ENCODE assay signal across 24 mouse cellular contexts in genomic region chr13:89777764-89778163, GRCm38 (mm10). TPM values are rescaled to one million over a fixed set of nuclear protein-coding genes. Genes with fewer than 3 reads are reported as not detected.
DNase-seq lines count a peak whose midpoint lies in the region; ATAC-seq and TF ChIP-seq lines count a peak whose summit lies in the region.
"Had no signal": no experiment of that assay in that cellular context is flagged by ENCODE, and none has a peak within 500 bp of the region (broad histone marks: within the 10 kb centered on the region; RNA-seq: fewer than 3 reads in every experiment).

No protein-coding gene starts in this region.

- no peaks in the 10 kb centered on the region for H3K36me3 ChIP-seq in forebrain, embryonic 13.5 days (ENCODE audit: poor library complexity, severe bottlenecking)
- H3K36me3 ChIP-seq in forebrain, embryonic 16.5 days (ENCODE audit: control insufficient read depth, insufficient read depth): no peaks in the 10 kb centered on the region
- H3K36me3 ChIP-seq in hindbrain, embryonic 12.5 days: no peaks in the 10 kb centered on the region
- no peaks in the 10 kb centered on the region for H3K36me3 ChIP-seq in hindbrain, postnatal 0 days (ENCODE audit: insufficient read depth, low read length)
- no peaks in the 10 kb centered on the region for H3K36me3 ChIP-seq in midbrain, embryonic 13.5 days
- no peaks in the 10 kb centered on the region for H3K36me3 ChIP-seq in midbrain, embryonic 16.5 days (ENCODE audit: control insufficient read depth, insufficient read depth, low read length)
- no peaks in the 10 kb centered on the region for H3K36me3 ChIP-seq in midbrain, embryonic 15.5 days (replicated peaks)
- H3K36me3 ChIP-seq: embryonic facial prominence, embryonic 15.5 days; hindbrain, embryonic 15.5 days; intestine, embryonic 15.5 days had no signal

- H3K4me3 ChIP-seq in forebrain, embryonic 13.5 days: no peak overlapping the region
- no peak overlapping the region for H3K4me3 ChIP-seq in forebrain, embryonic 16.5 days (replicated peaks; ENCODE audit: low read length)
- no peak overlapping the region for H3K4me3 ChIP-seq in hindbrain, embryonic 12.5 days
- no peak overlapping the region for H3K4me3 ChIP-seq in hindbrain, postnatal 0 days (ENCODE audit: low read length)
- H3K4me3 ChIP-seq in midbrain, embryonic 13.5 days (replicated peaks): no peak overlapping the region
- H3K4me3 ChIP-seq in midbrain, embryonic 16.5 days (ENCODE audit: low read depth, low read length): no peak overlapping the region
- H3K4me3 ChIP-seq in midbrain, embryonic 15.5 days: no peak overlapping the region
- H3K4me3 ChIP-seq: embryonic facial prominence, embryonic 15.5 days; gastrocnemius, adult 2 months; hindbrain, embryonic 15.5 days; intestine, embryonic 15.5 days had no signal

- TF ChIP-seq CTCF in hindbrain, postnatal 0 days (IDR thresholded peaks at IDR 0.05; ENCODE audit: low read depth): no peak

- WGBS in forebrain, embryonic 13.5 days: 0% methylated on average over 1 of the region's 1 CpGs
- WGBS in forebrain, embryonic 16.5 days: 29% methylated on average over 1 of the region's 1 CpGs
- WGBS in hindbrain, embryonic 12.5 days: 47% methylated on average over 1 of the region's 1 CpGs
- 80% methylated on average over 1 of the region's 1 CpGs for WGBS in hindbrain, postnatal 0 days
- 22% methylated on average over 1 of the region's 1 CpGs for WGBS in midbrain, embryonic 13.5 days
- 0% methylated on average over 1 of the region's 1 CpGs for WGBS in midbrain, embryonic 16.5 days
- 0% methylated on average over 1 of the region's 1 CpGs for WGBS in midbrain, embryonic 15.5 days

- no peak overlapping the region for H3K9ac ChIP-seq in forebrain, embryonic 13.5 days
- H3K9ac ChIP-seq in forebrain, embryonic 16.5 days (replicated peaks; ENCODE audit: low read depth, low read length): no peak overlapping the region
- no peak overlapping the region for H3K9ac ChIP-seq in hindbrain, embryonic 12.5 days
- no peak overlapping the region for H3K9ac ChIP-seq in hindbrain, postnatal 0 days (replicated peaks; ENCODE audit: low read length)
- no peak overlapping the region for H3K9ac ChIP-seq in midbrain, embryonic 13.5 days (replicated peaks)
- no peak overlapping the region for H3K9ac ChIP-seq in midbrain, embryonic 16.5 days (ENCODE audit: low read depth, low read length)
- no peak overlapping the region for H3K9ac ChIP-seq in midbrain, embryonic 15.5 days
- H3K9ac ChIP-seq: embryonic facial prominence, embryonic 15.5 days; forebrain, postnatal 0 days; hindbrain, embryonic 15.5 days; intestine, embryonic 15.5 days had no signal

- ATAC-seq in forebrain, embryonic 13.5 days: 0 out of 2 replicates have a peak, but pooled peaks have one; percentile 57
- ATAC-seq in forebrain, embryonic 16.5 days: no peak
- 0 out of 2 replicates have a peak, but pooled peaks have one; percentile 11 for ATAC-seq in hindbrain, embryonic 12.5 days (ENCODE audit: low FRiP score)
- ATAC-seq in hindbrain, postnatal 0 days: no peak
- ATAC-seq in midbrain, embryonic 13.5 days: 0 out of 2 replicates have a peak, but pooled peaks have one; percentile 37
- ATAC-seq in midbrain, embryonic 16.5 days: no peak
- peak; percentile 56; the same call in 1 of the 2 replicates for ATAC-seq in midbrain, embryonic 15.5 days (replicated peaks)
- ATAC-seq: CD4-positive, CD25-positive, alpha-beta regulatory T cell, adult 4 months; forebrain, postnatal 0 days; intestine, embryonic 15.5 days had no signal

- H3K27me3 ChIP-seq in forebrain, embryonic 13.5 days: no peaks in the 10 kb centered on the region
- no peaks in the 10 kb centered on the region for H3K27me3 ChIP-seq in forebrain, embryonic 16.5 days (replicated peaks; ENCODE audit: control insufficient read depth, insufficient read depth, low read length)
- no peaks in the 10 kb centered on the region for H3K27me3 ChIP-seq in hindbrain, embryonic 12.5 days
- H3K27me3 ChIP-seq in hindbrain, postnatal 0 days (ENCODE audit: insufficient read depth, low read length): no peaks in the 10 kb centered on the region
- H3K27me3 ChIP-seq in midbrain, embryonic 13.5 days: no peaks in the 10 kb centered on the region
- no peaks in the 10 kb centered on the region for H3K27me3 ChIP-seq in midbrain, embryonic 16.5 days (ENCODE audit: control insufficient read depth, insufficient read depth, low read depth, low read length)
- no peaks in the 10 kb centered on the region for H3K27me3 ChIP-seq in midbrain, embryonic 15.5 days (replicated peaks)
- H3K27me3 ChIP-seq: embryonic facial prominence, embryonic 15.5 days; hindbrain, embryonic 15.5 days; intestine, embryonic 15.5 days had no signal

- no peak overlapping the region for H3K27ac ChIP-seq in forebrain, embryonic 13.5 days
- no peak overlapping the region for H3K27ac ChIP-seq in forebrain, embryonic 16.5 days (ENCODE audit: low read length)
- H3K27ac ChIP-seq in hindbrain, embryonic 12.5 days: no peak overlapping the region
- H3K27ac ChIP-seq in hindbrain, postnatal 0 days: no peak overlapping the region
- H3K27ac ChIP-seq in midbrain, embryonic 13.5 days: no peak overlapping the region
- H3K27ac ChIP-seq in midbrain, embryonic 16.5 days (ENCODE audit: low read length): no peak overlapping the region
- H3K27ac ChIP-seq in midbrain, embryonic 15.5 days: no peak overlapping the region
- H3K27ac ChIP-seq: embryonic facial prominence, embryonic 15.5 days; gastrocnemius, adult 2 months; hindbrain, embryonic 15.5 days; intestine, embryonic 15.5 days had no signal

- H3K4me1 ChIP-seq in forebrain, embryonic 13.5 days: peaks cover 10% of the 10 kb centered on the region; the same call in 1 of the 2 replicates
- no peaks in the 10 kb centered on the region for H3K4me1 ChIP-seq in forebrain, embryonic 16.5 days (replicated peaks; ENCODE audit: control insufficient read depth, insufficient read depth, low read length)
- no peaks in the 10 kb centered on the region for H3K4me1 ChIP-seq in hindbrain, embryonic 12.5 days
- H3K4me1 ChIP-seq in hindbrain, postnatal 0 days (ENCODE audit: insufficient read depth, low read length): no peaks in the 10 kb centered on the region
- H3K4me1 ChIP-seq in midbrain, embryonic 13.5 days (replicated peaks): peaks cover 15% of the 10 kb centered on the region
- H3K4me1 ChIP-seq in midbrain, embryonic 16.5 days (ENCODE audit: control insufficient read depth, insufficient read depth, low read length): no peaks in the 10 kb centered on the region
- H3K4me1 ChIP-seq in midbrain, embryonic 15.5 days: 0 out of 2 replicates have a peak, but pooled peaks cover 3% of the 10 kb centered on the region
- H3K4me1 ChIP-seq: embryonic facial prominence, embryonic 15.5 days; hindbrain, embryonic 15.5 days; intestine, embryonic 15.5 days had no signal

- DNase-seq in hindbrain, postnatal 0 days (ENCODE audit: low spot score): no peak
- DNase-seq in spleen, postnatal 10 days (ENCODE audit: low spot score in 2 of 2): no peak
- DNase-seq: adrenal gland, postnatal 14 days; cerebellum, adult 11-12 months; cerebellum, adult 8-10 months; cerebellum, postnatal 10 days; cerebellum, postnatal 36 days; embryo, embryonic 11 days; forebrain, postnatal 0 days; gastrocnemius, adult 2 months; gastrocnemius, postnatal 14 days; heart, adult 11 months had no signal

- no peaks in the 10 kb centered on the region for H3K9me3 ChIP-seq in forebrain, embryonic 13.5 days (replicated peaks)
- no peaks in the 10 kb centered on the region for H3K9me3 ChIP-seq in forebrain, embryonic 16.5 days (ENCODE audit: control insufficient read depth, low read length)
- no peaks in the 10 kb centered on the region for H3K9me3 ChIP-seq in hindbrain, embryonic 12.5 days (replicated peaks)
- H3K9me3 ChIP-seq in hindbrain, postnatal 0 days (ENCODE audit: low read length): no peaks in the 10 kb centered on the region
- H3K9me3 ChIP-seq in midbrain, embryonic 13.5 days: no peaks in the 10 kb centered on the region
- no peaks in the 10 kb centered on the region for H3K9me3 ChIP-seq in midbrain, embryonic 16.5 days (replicated peaks; ENCODE audit: control insufficient read depth, low read length, poor library complexity, severe bottlenecking)
- H3K9me3 ChIP-seq in midbrain, embryonic 15.5 days: no peaks in the 10 kb centered on the region
- H3K9me3 ChIP-seq: embryonic facial prominence, embryonic 15.5 days; hindbrain, embryonic 15.5 days; intestine, embryonic 15.5 days had no signal

- H3K4me2 ChIP-seq in forebrain, embryonic 13.5 days: no peak overlapping the region
- H3K4me2 ChIP-seq in forebrain, embryonic 16.5 days (ENCODE audit: low read length): no peak overlapping the region
- no peak overlapping the region for H3K4me2 ChIP-seq in hindbrain, embryonic 12.5 days (replicated peaks)
- no peak overlapping the region for H3K4me2 ChIP-seq in hindbrain, postnatal 0 days (ENCODE audit: low read depth, low read length)
- H3K4me2 ChIP-seq in midbrain, embryonic 13.5 days (replicated peaks): no peak overlapping the region
- H3K4me2 ChIP-seq in midbrain, embryonic 16.5 days (ENCODE audit: low read length): no peak overlapping the region
- no peak overlapping the region for H3K4me2 ChIP-seq in midbrain, embryonic 15.5 days
- H3K4me2 ChIP-seq: embryonic facial prominence, embryonic 15.5 days; heart, embryonic 11.5 days; hindbrain, embryonic 15.5 days; intestine, embryonic 15.5 days had no signal

RNA-seq across cellular contexts. Expression of gene Vcan, which starts 35.5 kb away (rescaled TPM):
- polyA plus RNA-seq in forebrain, embryonic 13.5 days (2015; fragmentation: Nextera tagmentation; extraction: Ambion mirVana): 53.8 and 59.9 TPM in 2 replicates
- polyA plus RNA-seq in forebrain, embryonic 16.5 days (2015; fragmentation: Nextera tagmentation; extraction: Ambion mirVana): 52.6 and 54.8 TPM in 2 replicates
- polyA plus RNA-seq in hindbrain, embryonic 12.5 days (2016; fragmentation: Nextera tagmentation; extraction: Ambion mirVana): 86.7 and 95.9 TPM in 2 replicates
- 51.2 TPM in 2 replicates for total RNA-seq in hindbrain, postnatal 0 days (2014; rRNA removed)
- 23.5 and 24.1 TPM in 2 replicates for polyA plus RNA-seq in hindbrain, postnatal 0 days (2015; fragmentation: Nextera tagmentation; extraction: Ambion mirVana)
- 42.9 and 51.6 TPM in 2 replicates for polyA plus RNA-seq in midbrain, embryonic 13.5 days (2015; fragmentation: Nextera tagmentation; extraction: Ambion mirVana)
- 21.5 and 30.8 TPM in 2 replicates for polyA plus RNA-seq in midbrain, embryonic 16.5 days (2015; fragmentation: Nextera tagmentation; extraction: Ambion mirVana)
- 30.5 and 33.3 TPM in 2 replicates for polyA plus RNA-seq in midbrain, embryonic 15.5 days (2015; fragmentation: Nextera tagmentation; extraction: Ambion mirVana)
- total RNA-seq: MEL had no signal

Comparison
In these comparisons a context has a peak if more than half of its experiments do, and no peak if none do; other contexts are left out.
1. ATAC-seq: peak in forebrain, embryonic 13.5 days (single experiment), hindbrain, embryonic 12.5 days (single experiment), midbrain, embryonic 13.5 days (single experiment) and midbrain, embryonic 15.5 days (single experiment); none in forebrain, embryonic 16.5 days (single experiment), hindbrain, postnatal 0 days (single experiment) and midbrain, embryonic 16.5 days (single experiment).